Mouse (Mus musculus): ENCODE results near the gene Pak4.

GRCm38 (mm10) chr7:28567539-28567938 lies 30.4 kb downstream of the Pak4 start:
- TF ChIP-seq CTCF (IDR thresholded peaks at IDR 0.05; ENCODE audit: low read depth) (no peak), EP300 (optimal IDR thresholded peaks at IDR 0.05) (no peak)

All from stomach, postnatal 0 days (tissue).